Mouse (Mus musculus) urinary bladder, postnatal 10 days (tissue): Measurements from ENCODE around the gene Bend4.

ENCODE experiments used
- DNase-seq: peaks from one replicate; pipeline ENCODE4 v3.0.0; 2022; ENCODE audit warnings: low spot score

Bend4 gene

GRCm38 (mm10) chr5:67411475-67411874 is 16.6 kb downstream of the Bend4 start:
- DNase-seq = no peak

GRCm38 (mm10) chr5:67410426-67410825 is 17.7 kb downstream of the Bend4 start:
- no peak for DNase-seq

DNA sequence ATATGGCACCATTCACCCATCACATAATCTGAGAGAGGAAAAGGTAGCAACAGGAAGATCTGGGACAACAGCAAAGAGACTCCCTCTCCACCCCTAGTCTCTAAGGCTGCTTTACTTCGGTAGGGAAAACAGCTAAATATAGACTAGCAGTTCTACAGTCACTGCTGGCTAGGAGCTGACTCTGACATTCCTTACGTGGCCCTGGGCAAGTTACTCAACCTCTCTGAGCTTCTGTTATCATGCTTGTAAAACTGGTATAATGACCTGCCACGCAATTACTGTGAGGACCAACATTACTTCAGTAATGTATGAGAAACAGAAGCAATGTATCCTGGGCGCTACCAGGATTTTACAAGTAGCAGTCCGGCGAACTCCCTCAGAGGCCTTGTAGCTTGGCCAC is 19.7 kb downstream of the Bend4 start:
- no peak for DNase-seq

DNA sequence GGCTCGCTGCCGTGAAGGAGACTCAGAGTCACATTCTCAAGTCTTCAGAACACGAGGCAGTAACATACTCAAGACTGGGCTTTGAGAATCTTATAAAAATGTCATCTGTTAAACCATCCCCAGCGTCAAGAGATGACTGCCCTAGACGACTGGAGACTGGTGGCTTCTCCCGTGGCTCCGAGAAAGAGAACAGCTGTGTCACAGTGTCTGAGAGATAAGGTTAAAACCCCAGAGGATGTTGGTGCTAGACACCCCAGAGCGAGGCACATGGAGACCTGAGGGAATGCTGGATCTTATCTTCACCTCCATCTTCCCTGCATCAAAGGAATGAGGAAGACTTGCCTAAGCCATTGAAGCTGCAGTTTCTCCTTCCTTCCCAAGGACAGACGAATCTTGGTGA is 23.2 kb downstream of the Bend4 start:
- DNase-seq = no peak

DNA sequence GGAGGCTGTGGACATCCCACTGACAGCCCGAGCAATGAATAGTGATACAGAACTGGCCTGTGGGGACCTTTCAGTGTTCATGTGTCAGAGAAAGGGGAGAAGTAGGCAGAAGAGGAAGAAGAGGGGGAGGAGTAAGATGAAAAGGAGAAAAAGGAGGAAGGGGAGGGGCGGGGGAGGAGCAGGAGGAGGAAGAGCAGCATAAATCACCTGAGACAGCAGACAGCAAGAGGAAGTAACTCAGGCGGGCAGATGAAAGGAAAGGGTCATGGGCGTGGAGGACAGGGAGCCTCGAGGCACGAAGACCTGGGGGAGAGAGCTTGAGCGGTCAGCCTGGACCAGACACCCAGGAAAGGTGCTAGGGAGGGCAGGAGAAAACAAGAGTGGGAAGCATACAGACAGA is 23.7 kb downstream of the Bend4 start:
- no peak for DNase-seq

DNA sequence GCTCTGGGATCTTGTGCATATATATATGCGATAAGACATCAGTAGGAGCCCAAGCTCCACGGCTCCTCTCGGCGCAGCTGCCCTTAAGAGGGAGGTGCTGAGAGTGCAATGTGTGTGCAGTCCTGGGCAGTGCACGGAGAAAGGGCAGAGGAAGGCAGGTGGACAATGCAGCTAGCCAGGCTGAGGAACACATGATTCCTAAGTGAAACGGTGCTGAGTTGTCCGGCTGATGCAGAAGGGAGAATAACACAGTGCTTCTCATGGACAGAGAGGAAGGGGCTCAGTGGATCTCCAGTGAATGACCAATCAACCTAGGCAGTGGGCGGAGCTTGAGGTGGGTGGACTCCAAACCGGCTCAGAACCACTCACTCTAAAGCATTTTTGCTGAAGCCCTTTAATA is 26.5 kb downstream of the Bend4 start:
- DNase-seq = no peak

- DNase-seq = no peak
Observed at GRCm38 (mm10) chr5:67400608-67401480, 27.3 kb downstream of the Bend4 start.

GRCm38 (mm10) chr5:67399876-67400607 is 28.1 kb downstream of the Bend4 start:
- no peak for DNase-seq

GRCm38 (mm10) chr5:67397186-67397585 is 30.9 kb downstream of the Bend4 start:
- no peak for DNase-seq

DNA sequence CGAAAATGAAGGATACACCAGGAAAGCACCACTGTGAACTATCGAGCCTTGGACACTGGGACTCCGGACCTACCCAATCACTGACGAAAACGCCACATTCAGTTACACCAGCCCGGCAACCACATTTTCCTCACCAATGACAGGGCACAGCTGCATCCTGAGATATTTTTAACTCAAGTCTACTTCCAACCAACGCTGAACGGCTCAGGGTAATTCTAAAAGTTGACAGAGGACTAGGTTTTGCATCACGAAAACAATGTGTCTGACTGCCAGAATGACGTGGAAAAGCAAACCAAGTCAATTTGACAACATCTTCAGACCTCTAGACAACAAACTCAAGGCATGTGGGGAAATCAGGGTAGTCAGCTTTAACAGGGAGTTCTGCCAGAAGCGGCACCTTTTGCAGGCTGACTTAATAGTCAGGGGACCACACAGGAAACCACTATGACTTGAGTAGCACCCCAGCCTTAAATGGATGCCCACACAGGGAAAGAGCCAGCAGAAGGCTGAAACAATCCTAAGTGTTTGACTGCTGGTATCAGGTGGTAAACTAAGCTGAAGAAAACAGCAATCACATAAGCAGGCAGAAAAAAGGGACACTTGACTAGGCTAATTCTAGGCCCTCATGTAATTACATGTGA is 32.8 kb downstream of the Bend4 start:
- no peak for DNase-seq

GRCm38 (mm10) chr5:67393951-67394350 is 34.2 kb downstream of the Bend4 start:
- DNase-seq = no peak

GRCm38 (mm10) chr5:67382556-67382955 is 45.6 kb downstream of the Bend4 start:
- DNase-seq = no peak

DNA sequence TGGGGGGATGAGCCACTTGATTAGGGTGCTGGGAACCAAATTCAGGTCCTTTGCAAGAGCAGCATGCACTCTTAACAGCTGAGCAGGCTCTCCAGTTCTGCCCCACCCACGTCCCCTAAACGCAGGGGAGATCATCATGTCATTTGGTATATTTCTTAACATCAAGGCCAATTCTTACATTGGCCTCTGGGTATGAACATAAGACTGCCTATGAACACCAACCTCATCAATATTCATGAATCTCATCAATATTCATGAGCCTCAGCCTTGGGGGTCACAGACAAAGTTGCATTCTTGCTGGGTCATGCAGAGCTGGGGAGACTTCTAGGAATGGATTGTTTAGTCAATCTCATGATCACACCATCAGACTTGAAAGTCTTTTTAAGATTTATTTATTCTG is 46.4 kb downstream of the Bend4 start:
- no peak for DNase-seq

- no peak for DNase-seq
Observed at GRCm38 (mm10) chr5:67377044-67377621, 51.0 kb downstream of the Bend4 start.

- DNase-seq = no peak
Observed at GRCm38 (mm10) chr5:67362931-67363330, 65.2 kb downstream of the Bend4 start.

GRCm38 (mm10) chr5:67362316-67362715 is 65.8 kb downstream of the Bend4 start:
- no peak for DNase-seq

- no peak for DNase-seq
Observed at GRCm38 (mm10) chr5:67348949-67349348, 79.2 kb downstream of the Bend4 start.

GRCm38 (mm10) chr5:67347060-67347459 is 81.0 kb downstream of the Bend4 start:
- DNase-seq = no peak
